Mouse (Mus musculus) testis, postnatal 14 days (tissue): ENCODE measurements around the gene Anxa5.

ENCODE experiments used
- DNase-seq: peaks from one replicate; pipeline ENCODE4 v3.0.0; 2021; ENCODE audit warnings: low spot score

The Anxa5 gene

DNA sequence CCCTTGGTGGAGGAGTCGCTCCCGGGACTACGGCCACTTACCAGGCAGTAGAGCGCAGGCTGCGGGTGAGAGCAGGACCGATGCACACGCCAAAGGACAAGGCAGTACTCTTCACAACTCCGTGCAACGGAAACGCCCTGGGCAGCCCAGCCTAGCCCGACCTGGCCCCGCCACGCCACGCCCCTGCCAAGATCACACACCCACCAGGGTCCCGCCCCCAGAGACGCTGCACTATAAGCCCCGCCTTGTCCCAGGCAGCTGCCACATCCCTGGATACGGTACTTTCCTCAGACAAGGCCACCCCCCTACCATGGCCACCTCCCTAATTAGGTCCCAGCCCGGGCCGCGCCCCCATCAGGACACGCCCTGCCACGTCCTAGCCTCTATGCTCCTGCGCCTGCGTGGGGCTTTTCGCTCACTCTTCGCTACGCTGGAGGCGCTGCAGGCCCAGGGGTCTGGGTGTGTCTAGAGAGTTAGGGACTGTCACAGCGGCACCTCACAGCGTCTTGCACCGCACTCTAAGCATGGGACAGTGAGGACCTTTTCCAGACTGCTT, at the start of gene Anxa5, which contains the start of gene 1810062G17Rik:
TSS of gene Anxa5 (minus strand) at position 363 of the 556 bp plus-strand sequence.
TSS of gene 1810062G17Rik (plus strand) at position 406 of the 556 bp plus-strand sequence.
- peak; percentile 94 for DNase-seq

- no peak for DNase-seq
Observed at GRCm38 (mm10) chr3:36524466-36524865, 48.8 kb upstream of the Anxa5 start.

DNA sequence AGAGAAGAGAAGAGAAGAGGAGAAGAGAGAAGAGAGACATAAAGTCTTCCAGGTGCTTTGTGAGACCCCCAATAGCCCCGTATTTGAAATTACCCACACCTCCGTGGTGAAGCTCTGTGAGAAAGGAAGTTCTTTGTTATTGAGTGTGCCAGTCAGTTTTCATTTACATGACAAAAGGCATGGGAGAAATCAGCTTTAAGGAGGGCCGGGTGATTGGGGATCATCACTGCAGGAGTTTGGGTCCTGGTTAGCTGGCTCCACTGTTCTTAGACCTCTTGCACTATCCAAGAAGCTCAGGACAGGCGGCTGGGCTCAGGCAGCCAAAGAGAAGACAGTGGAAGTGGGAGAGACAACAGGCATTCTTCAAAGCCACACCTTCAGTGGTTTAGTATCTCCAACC, 46.4 kb upstream of the Anxa5 start:
- DNase-seq = no peak

- no peak for DNase-seq
Observed at GRCm38 (mm10) chr3:36521073-36522060, 45.7 kb upstream of the Anxa5 start, which contains the start of gene Gm11549. Gm11549 (minus strand) TSS chr3:36521813.

DNA sequence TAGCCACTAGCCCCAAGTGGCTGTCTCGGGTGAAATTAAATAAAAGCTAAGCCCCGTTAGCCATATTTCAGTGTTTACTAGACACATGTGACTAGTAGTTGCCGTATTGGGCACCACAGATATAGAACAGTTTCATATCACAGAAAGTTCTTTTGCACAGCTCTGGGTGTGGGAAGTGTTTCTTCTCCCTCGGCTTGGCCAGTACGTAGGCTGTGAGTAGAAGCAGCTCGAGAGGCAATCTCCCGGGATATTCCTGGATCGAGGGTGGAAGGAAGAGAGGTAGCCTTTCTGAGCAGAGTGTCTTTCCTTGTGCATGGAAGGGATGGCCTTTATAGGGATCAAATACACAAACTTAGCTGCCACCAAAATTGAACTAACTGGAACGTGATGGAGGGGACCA, 40.5 kb upstream of the Anxa5 start:
- no peak for DNase-seq

- DNase-seq = no peak
Observed at GRCm38 (mm10) chr3:36511491-36511890, 35.8 kb upstream of the Anxa5 start.

DNA sequence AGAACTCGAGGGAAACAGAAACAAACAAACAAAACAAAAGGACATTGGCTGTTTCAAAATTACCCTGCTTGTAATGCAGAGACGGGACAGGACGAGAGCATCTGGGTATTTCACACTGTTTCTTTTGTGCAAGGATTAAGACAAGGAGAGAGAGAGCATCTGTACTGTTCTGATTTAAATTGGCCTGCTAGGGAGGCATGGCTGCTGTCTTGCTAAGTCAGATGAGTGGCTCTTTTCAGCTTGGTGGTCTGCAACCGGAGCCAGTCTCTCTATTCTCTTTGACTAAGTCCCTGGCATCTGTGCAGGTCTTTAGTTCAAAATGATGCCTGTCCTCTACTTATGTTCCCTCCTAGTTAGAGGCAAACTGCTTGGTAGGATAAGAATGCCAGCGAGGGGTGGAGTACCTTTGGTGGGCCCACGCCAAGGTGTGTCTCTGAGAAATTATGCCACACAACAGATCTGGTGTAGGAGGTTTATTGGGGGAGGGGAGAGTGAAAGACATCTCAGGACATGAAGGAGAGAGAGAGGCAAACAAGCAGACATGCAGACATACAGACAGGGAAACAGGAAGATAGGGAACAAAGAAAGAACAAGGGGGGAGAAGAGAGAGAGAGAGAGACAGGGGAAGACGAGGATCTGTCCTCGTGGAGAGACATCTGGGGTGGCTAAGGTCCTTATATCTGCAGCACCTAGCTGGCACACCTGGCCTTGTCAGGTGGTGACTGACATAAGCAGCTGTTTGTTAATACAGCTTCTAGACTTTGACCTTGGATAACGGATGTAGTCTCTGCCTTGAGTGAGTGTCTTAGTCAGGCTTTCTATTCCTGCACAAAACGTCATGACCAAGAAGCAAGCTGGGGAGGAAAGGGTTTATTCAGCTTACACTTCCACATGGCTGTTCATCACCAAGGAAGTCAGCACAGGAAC, 30.4 kb upstream of the Anxa5 start:
- DNase-seq = no peak

DNA sequence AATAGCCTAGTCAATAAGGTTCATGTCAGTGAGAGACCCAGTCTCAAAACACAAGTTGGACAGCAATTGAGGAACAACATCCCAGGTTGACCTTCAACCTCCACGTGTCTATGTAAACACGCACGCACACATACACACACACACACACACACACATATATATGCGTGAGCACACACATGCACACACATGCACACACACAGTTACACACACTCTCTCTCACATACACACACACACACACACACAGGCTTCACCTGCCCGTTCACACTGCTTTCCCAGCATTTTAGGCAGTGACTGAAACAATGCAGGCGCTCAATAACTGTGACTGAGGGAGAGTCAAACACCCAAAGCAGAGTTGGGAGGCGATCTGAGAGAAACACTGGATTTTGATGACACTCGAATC, 29.6 kb upstream of the Anxa5 start:
- DNase-seq = no peak

DNA sequence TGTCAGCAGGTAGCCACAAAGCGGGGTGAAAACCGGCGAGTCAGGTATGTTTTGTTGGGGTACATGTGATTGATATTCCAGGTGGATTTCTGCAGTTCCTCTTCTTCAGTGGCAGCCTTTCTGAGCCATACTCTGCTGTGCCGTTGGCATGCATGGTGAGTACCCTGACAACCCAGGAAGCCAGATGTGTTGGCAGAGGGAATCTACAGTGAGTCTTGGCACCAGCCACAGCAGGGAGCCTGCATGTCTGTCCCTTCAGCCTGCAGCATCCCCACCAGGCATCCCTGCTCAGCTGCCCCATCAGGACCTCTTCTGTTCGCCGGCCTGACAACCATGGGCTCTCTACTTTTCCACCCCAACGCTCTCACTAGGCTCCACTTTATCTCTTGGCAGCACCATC, 25.9 kb upstream of the Anxa5 start:
- DNase-seq = no peak

DNA sequence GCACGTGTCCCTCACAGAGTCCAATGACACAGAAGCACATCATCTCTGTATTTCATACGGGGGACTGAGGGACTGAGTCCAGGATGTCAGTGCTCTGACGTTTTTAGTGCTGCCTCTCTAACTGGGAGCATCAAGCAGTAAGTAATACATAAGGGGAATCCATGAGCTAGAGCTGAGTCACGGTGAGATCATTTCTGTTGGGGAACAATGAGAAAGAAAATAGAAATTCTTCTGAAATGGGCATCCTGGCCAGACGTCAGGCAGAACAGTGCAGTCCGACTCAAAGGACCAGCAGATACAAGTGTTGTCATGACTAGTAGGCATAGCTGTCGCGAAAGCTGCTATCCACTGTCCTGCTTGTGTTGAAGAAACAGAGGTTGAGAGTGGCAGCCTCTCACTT, 25.3 kb upstream of the Anxa5 start:
- no peak for DNase-seq

GRCm38 (mm10) chr3:36499418-36499817, 23.7 kb upstream of the Anxa5 start:
- DNase-seq = no peak

GRCm38 (mm10) chr3:36498224-36498623, 22.5 kb upstream of the Anxa5 start:
- DNase-seq = no peak

GRCm38 (mm10) chr3:36496746-36497145, 21.1 kb upstream of the Anxa5 start:
- peak; percentile 47 for DNase-seq

- peak; percentile 49 for DNase-seq
Observed at GRCm38 (mm10) chr3:36496273-36496672, 20.6 kb upstream of the Anxa5 start.

DNA sequence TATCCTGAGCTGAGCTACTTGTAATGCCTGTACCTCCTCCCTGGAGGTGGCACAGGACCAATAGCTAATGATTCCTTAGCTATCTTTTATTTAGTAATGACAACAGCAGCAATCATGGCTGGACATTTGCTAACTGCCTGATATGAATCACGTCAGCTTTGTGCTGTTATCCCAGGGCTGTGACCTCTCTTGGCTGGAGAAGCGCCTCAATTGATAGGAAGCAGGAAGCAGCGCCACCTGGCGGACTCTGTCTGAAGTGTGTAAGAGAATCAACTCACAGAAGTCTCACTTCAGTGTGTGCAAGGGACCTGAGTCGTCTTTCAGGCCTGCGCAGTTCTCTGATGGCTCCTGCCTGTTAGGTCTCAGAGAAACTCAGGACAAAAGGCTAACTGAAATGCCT, 19.7 kb upstream of the Anxa5 start:
- DNase-seq = peak; percentile 73

GRCm38 (mm10) chr3:36494613-36495012, 18.9 kb upstream of the Anxa5 start:
- DNase-seq = no peak

DNA sequence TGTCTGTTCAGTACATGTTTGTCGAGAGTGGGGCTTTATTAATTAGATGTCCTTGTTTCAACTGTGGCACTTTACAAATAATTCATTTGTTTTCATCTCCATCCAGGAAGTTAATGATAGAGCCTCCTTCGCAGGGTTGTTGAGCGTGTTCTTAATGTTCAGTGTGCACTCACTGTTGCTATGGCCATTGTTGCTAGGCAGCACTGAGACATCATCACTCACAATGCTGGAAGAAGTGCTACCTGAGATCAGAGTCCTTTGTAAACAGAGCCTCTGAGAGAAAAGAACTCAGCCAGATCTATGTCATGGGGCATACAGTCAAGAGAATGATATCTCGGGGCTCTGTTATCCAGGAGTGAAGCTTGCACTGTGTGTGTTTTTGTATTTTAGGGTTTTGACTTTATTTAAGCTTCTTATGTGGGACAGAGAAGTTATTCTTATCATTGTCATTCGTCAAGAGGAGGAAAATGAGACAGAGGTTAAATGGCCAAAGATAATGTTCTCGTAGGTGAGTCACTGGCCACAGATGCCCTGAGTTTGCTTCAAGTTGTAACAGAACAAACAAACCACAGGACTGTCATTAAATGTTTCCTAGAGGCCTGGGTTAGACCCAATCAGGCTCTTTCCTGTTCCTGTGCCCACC, 18.1 kb upstream of the Anxa5 start:
- DNase-seq = no peak

GRCm38 (mm10) chr3:36492716-36493391, 17.2 kb upstream of the Anxa5 start:
- no peak for DNase-seq

GRCm38 (mm10) chr3:36491535-36491934, 15.8 kb upstream of the Anxa5 start:
- DNase-seq = no peak

- DNase-seq = no peak
Observed at GRCm38 (mm10) chr3:36489590-36489910, 13.9 kb upstream of the Anxa5 start.

- no peak for DNase-seq
Observed at GRCm38 (mm10) chr3:36488899-36489589, 13.3 kb upstream of the Anxa5 start.
